ENCODE assay signal across 11 mouse cellular contexts in the genomic region with DNA sequence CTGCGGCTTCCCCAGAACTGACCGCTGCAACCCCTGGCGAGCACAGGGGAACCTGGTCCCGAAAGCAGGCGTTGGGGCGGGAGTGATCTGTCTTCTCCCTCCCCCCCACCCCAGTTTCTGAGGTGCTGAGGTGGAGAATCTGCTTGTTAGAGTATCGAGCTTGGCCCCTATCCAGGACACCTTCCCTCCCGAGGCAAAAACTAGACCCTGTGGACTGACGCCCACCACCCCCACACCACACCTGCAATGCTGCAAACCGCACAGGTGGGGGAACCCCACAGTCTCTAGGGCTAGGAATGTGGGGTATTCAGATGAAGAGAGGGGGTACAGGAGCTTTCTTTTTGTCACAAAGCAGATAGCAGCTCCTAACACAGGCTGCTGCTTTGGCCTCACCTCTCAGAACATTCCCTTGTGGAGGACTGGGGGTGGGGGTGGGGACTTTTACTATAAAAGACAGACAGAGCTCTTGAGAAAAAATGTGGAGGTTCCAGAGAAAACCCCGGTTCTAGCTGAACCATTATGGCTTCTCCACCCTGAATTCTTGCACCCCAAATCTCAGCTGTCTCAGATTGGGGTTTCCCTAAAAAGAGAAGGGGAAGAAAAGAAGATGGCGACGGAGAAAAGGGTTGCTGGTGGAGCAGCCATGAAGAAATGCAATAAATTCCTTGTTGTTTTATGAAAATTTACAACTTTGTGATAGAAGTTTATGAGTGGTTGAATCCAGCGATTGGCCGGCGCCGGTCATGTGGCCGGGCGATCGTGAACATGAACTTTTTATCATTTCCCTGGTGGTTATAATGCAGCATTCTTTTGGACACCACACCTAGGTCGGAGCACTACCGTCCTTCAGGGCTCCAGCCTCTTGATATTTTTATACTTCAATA. TPM values are rescaled to one million over a fixed set of nuclear protein-coding genes. Genes with fewer than 3 reads are reported as not detected.
DNase-seq lines count a peak whose midpoint lies in the region; ATAC-seq lines count a peak whose summit lies in the region.
"Had no signal": no experiment of that assay in that cellular context is flagged by ENCODE, and none has a peak within 500 bp of the region (broad histone marks: within the 10 kb centered on the region; RNA-seq: fewer than 3 reads in every experiment).

A gene (plus strand): TSS at position 796 of the 884 bp plus-strand sequence.

- peaks cover 98% of the 10 kb centered on the region for H3K27me3 ChIP-seq in heart, embryonic 13.5 days (replicated peaks)
- H3K27me3 ChIP-seq in neural tube, embryonic 14.5 days (ENCODE audit: control insufficient read depth, insufficient read depth, low read length) = no peaks in the 10 kb centered on the region

- 1% methylated on average over 22 of the region's 22 CpGs for WGBS in heart, embryonic 13.5 days
- 2% methylated on average over 22 of the region's 22 CpGs for WGBS in neural tube, embryonic 14.5 days

- no peaks in the 10 kb centered on the region for H3K9me3 ChIP-seq in heart, embryonic 13.5 days
- no peaks in the 10 kb centered on the region for H3K9me3 ChIP-seq in neural tube, embryonic 14.5 days (ENCODE audit: control insufficient read depth, low read length)
- H3K9me3 ChIP-seq: heart, embryonic 12.5 days had no signal

- H3K27ac ChIP-seq in heart, embryonic 13.5 days (replicated peaks) = no peak within 1 kb of the TSS
- peak within 1 kb of the TSS; percentile 100 for H3K27ac ChIP-seq in neural tube, embryonic 14.5 days (ENCODE audit: low read depth, low read length)

- H3K4me2 ChIP-seq in heart, embryonic 13.5 days = no peak within 1 kb of the TSS
- peak within 1 kb of the TSS; percentile 100 for H3K4me2 ChIP-seq in neural tube, embryonic 14.5 days (ENCODE audit: low read depth, low read length)
- H3K4me2 ChIP-seq: heart, embryonic 12.5 days had no signal

- no peak for ATAC-seq in heart, embryonic 13.5 days (ENCODE audit: extremely low read depth, insufficient number of reproducible peaks, low FRiP score, low TSS enrichment)
- peak; percentile 38 for ATAC-seq in neural tube, embryonic 14.5 days (ENCODE audit: low read depth)

- no peak for DNase-seq in heart, adult 11 months
- DNase-seq in adrenal gland, postnatal 4 days (ENCODE audit: low spot score in 2 of 2) = peak in 1 of 2 experiments; percentile 61
- peak; percentile 88 for DNase-seq in kidney, adult 9 months
- DNase-seq in layer of hippocampus, adult 18-20 months (ENCODE audit: low spot score in 2 of 2) = no peak
- no peak for DNase-seq in cerebellum, adult 11-12 months
- no peak for DNase-seq in cerebellum, adult 11 months
- DNase-seq: lung, postnatal 36 days had no signal

- H3K4me1 ChIP-seq in heart, embryonic 13.5 days = peaks cover 11% of the 10 kb centered on the region
- peaks cover 26% of the 10 kb centered on the region for H3K4me1 ChIP-seq in neural tube, embryonic 14.5 days (ENCODE audit: control insufficient read depth, insufficient read depth, low read length)

- H3K36me3 ChIP-seq in heart, embryonic 13.5 days = no peaks in the 10 kb centered on the region
- H3K36me3 ChIP-seq in neural tube, embryonic 14.5 days (ENCODE audit: control insufficient read depth, insufficient read depth, low read length) = no peaks in the 10 kb centered on the region
- H3K36me3 ChIP-seq: heart, embryonic 12.5 days had no signal

- H3K4me3 ChIP-seq in heart, embryonic 13.5 days = peak within 1 kb of the TSS; percentile 0; the same call in 1 of the 2 replicates
- H3K4me3 ChIP-seq in neural tube, embryonic 14.5 days (ENCODE audit: low read depth, low read length) = peak within 1 kb of the TSS; percentile 95
- H3K4me3 ChIP-seq: heart, embryonic 12.5 days had no signal

- no peak within 1 kb of the TSS for H3K9ac ChIP-seq in heart, embryonic 13.5 days
- peak within 1 kb of the TSS; percentile 100 for H3K9ac ChIP-seq in neural tube, embryonic 14.5 days (replicated peaks; ENCODE audit: low read depth, low read length)
- H3K9ac ChIP-seq: heart, embryonic 12.5 days had no signal

RNA-seq across cellular contexts. Expression of the gene that starts here (rescaled TPM):
- 1.4 and 2.0 TPM in 2 replicates for polyA plus RNA-seq in heart, embryonic 13.5 days (2015; fragmentation: Nextera tagmentation; extraction: Ambion mirVana)
- 10 to 100 TPM; 43.6 to 47.9 TPM for total RNA-seq in adrenal gland, postnatal 4 days (2021)
- 138 and 141 TPM in 2 replicates for polyA plus RNA-seq in neural tube, embryonic 14.5 days (2014; fragmentation: Nextera tagmentation; extraction: Ambion mirVana)
- not detected for total RNA-seq in layer of hippocampus, adult 18-20 months (2021)
- polyA plus RNA-seq: cortical plate, adult 2 months; heart, embryonic 12.5 days had no signal

Comparison
In these comparisons a context has a peak if more than half of its experiments do, and no peak if none do; other contexts are left out.
1. RNA of the gene that starts here (total RNA-seq): 43.6 to 47.9 TPM in adrenal gland, postnatal 4 days; not detected in layer of hippocampus, adult 18-20 months; every median in the first group is over 10 times any median in the second.
2. RNA of the gene that starts here (polyA plus RNA-seq): 138 to 141 TPM in neural tube, embryonic 14.5 days; 1.4 to 2.0 TPM in heart, embryonic 13.5 days; every median in the first group is over 10 times any median in the second.